Mouse (Mus musculus) ZHBTc4 (cell line): ENCODE data around the gene Cant1.
A peak's percentile ranks its signal among the peaks of the same experiment; 100 is the strongest.

Experiments used
- DNase-seq: peaks from one replicate; pipeline ENCODE4 v3.0.0-alpha.2; 2011; ENCODE audit warnings: low read depth, low spot score

Cant1 gene

DNA sequence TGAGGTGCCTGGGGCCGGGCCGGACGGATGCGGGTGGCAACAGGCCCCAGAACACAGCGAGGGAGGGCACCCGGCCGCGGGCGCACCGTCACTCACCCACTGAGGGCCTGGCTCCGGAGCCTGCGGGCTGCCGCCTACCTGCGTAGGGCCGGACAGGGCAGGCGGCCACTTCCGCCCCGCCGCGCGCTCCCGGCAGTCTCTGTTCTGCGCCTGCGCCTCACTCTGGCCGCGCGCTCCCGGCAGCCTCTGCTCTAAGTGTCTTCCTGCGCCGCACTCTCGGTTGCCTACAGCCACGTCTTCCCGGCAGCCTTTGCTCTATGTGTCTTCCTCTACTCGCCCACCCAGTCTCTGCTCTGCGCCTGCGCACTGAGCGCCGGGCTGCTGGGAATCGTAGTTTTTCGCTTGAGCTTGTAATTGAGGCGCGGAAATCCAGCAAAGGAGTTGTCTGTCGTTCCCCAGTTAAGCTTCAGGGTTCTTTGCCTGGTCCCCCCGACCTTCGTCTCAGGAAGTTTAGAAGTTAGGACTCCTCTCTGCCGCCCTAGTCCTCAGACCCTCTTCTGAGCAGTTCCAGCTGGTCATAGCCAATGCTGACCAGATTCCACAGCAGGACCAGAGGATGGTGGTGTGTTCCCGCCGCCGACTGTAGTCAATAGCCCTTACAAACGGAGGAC lies at the start of gene Cant1:
Gene Cant1 (minus strand): TSS at position 253 of the 671 bp plus-strand sequence.
- DNase-seq: peak; percentile 99

GRCm38 (mm10) chr11:118467441-118468035 lies 48.7 kb upstream of the Cant1 start:
- DNase-seq: peak; percentile 74

GRCm38 (mm10) chr11:118460280-118460679 lies 41.4 kb upstream of the Cant1 start:
- DNase-seq: peak; percentile 77

- DNase-seq: no peak
These were observed 40.6 kb upstream of the Cant1 start for GRCm38 (mm10) chr11:118459536-118459935.

DNA sequence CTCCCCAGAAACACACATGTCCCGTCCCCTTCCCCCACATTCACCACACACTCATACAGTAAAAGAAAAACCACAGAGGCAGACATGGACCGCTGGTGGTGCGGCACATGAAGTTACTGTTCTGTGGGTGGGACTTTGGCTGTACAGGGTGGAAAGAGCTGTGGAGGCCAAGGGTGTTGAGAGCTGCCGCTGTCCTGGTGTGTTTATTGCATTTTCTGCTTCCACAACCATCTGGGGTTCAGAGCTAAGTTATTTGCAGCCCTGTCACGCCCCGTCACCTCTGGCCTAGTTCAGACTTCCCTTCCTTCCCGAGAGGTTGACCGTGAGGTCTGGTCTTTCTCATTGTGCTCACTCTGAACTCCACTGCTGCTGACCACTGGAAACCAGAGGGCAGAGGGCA lies 40.2 kb upstream of the Cant1 start:
- DNase-seq: no peak

GRCm38 (mm10) chr11:118456937-118457336 lies 38.1 kb upstream of the Cant1 start:
- DNase-seq: no peak

DNA sequence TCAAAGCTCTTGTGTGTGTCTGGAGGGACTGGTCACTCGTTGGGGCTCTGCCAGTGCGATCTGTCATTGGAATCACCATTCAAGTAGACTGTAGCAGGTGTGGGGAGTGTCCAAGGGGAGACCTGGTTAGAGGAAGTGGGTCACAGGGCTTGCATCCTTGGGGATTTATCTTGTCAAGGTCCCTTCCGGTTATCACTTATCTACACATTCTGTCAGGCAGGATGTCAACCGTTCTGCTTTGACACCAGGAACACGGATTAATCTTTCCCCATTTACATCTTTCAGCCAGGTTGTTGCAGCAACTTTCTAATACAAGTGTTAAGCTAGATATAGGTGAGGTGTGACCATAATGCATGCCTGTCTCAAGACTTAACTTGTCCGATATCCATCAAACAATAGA lies 36.9 kb upstream of the Cant1 start:
- no peak for DNase-seq

GRCm38 (mm10) chr11:118453886-118454671 lies 35.2 kb upstream of the Cant1 start:
- no peak for DNase-seq

DNA sequence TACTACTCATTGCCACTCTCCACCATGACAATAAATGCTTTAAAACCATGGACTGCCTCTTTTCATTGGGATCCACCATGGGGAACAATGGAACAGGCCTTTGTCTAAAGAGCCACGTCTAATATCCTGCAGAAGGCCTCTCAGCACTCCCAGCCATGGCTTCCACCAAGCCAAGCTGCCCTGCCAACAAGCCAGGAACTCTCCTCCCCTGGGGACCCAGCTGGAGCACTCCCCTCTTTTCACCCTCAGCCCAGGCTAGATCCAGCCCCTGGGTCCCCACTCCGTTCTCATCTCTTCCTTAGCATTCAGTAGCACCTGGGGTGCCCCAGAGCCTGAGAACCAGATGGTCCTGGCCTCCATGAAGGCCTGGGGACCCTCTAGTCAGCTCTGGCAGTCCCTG lies 34.1 kb upstream of the Cant1 start:
- DNase-seq: no peak

DNA sequence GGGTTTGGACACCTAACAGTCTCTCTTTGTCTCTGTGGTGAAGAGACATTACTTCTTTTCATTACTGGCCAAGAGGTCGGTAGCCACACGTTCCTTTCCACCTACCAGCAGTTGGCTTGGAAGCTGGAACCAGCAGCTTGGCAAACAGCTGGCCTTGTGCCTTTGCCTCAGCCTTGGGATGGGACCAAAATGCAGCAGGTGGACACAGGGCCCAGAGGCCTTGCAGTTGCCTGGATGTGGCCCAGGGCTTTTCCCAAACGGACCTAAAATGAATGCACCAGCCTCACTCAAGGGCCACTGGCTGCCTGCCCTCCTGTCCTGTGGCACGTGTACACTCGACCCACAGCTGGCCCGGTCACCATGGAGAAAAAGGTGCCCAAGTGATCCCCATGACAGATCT lies 32.3 kb upstream of the Cant1 start:
- DNase-seq: no peak

GRCm38 (mm10) chr11:118448385-118448784 lies 29.5 kb upstream of the Cant1 start:
- no peak for DNase-seq

DNA sequence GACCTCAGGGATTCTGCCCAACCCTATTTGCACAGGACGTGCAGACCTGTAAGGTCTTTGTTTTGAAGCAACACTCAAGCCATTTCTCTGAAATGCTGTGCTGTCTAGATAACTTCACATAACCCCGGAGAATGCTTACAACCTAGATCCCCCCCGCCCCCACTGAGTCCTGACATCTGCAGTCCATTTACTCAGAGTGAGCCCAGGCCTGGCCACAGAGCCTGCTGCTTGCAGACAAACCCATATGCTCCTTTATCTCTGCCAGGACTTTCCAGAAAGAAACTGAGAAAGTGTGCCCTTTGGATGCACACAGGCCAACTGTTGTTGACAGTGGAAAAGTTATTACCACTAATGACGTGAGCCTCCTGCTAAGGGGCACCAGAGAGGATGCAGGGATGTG lies 28.5 kb upstream of the Cant1 start:
- DNase-seq: no peak

- peak; percentile 76 for DNase-seq
These were observed 27.0 kb upstream of the Cant1 start for GRCm38 (mm10) chr11:118445843-118446242.

DNA sequence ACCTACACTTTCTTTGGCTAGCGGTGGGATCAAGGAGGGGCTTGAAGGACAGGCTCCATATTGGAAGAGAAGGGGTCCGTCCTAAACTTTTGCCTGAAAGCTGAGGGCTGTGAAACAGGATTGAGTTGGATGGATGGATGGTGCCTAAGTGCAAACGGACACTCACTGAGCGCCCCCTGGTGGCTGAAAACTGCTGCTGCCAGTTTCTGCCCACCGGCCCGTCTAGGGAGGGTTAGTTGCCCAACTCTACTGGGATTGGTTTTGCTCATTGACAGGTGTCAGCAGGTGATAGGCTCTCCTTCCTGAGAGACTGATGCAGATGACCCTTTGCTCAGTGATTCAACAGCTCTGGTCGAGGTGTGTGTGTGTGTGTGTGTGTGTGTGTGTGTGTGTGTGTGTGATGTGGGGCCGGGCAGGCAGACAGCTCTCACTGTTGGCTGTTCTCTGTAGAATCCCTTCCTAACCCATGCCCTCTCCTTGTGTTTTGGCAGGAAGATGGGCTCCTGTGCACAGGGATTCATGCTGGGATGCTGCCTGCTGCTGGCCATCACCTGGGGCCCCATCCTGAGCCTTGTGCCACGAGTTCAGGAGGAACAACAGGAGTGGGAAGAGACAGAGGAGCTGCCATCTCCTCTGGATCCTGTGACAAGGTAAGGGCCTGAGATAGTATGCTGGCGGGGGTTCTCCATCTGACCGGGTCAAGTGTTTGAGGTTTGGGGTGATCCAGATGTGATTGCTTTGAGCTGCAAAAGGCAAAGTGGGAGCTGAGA lies 24.5 kb upstream of the Cant1 start:
- DNase-seq: peak; percentile 72

GRCm38 (mm10) chr11:118442691-118443090 lies 23.8 kb upstream of the Cant1 start:
- DNase-seq: no peak

- DNase-seq: no peak
These were observed 20.0 kb upstream of the Cant1 start for GRCm38 (mm10) chr11:118438665-118439414.

DNA sequence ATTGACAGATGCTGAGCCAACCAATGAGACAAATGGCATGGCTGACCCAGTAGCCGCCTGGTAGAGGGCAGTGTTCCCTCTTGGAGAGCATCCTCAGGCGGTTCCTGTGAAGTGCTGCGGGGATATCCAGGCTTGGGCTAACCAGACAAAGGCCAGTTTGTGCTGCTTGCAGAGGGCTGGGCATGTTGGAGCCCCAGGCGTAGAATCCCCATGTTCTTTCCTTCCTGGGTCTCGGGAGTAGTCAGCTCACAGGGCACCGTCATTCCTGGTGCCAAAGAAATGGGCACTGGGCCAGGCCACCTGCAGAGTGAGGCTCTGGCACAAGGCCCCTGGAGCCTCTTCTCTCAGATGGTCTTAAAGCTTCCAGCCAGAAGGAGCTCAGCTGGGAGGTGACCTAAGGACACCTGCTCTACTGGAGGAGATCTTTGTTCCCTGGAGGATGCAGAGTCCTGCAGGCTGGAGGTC lies 17.6 kb upstream of the Cant1 start:
- no peak for DNase-seq

DNA sequence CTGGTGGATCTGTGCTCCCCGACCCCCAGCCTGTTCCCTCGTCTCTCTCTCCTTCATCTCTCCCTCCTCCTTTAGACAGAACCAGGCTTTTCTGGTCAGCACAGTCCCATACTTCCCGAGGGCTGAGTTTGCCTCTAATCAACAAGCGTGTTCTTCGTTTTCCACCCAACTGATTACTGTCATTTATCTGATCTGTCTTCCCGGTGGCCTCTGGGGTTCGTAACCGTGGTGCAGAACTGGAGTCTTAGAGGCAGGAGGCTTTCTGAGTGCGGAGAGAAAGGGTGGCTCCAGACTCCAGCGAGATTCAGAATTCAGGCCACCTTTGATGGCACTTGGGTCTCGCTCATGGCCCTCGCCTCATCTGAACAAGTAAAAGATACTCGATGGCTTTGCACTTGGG lies 15.2 kb upstream of the Cant1 start:
- DNase-seq: no peak

GRCm38 (mm10) chr11:118433398-118433868 lies 14.5 kb upstream of the Cant1 start:
- DNase-seq: no peak

DNA sequence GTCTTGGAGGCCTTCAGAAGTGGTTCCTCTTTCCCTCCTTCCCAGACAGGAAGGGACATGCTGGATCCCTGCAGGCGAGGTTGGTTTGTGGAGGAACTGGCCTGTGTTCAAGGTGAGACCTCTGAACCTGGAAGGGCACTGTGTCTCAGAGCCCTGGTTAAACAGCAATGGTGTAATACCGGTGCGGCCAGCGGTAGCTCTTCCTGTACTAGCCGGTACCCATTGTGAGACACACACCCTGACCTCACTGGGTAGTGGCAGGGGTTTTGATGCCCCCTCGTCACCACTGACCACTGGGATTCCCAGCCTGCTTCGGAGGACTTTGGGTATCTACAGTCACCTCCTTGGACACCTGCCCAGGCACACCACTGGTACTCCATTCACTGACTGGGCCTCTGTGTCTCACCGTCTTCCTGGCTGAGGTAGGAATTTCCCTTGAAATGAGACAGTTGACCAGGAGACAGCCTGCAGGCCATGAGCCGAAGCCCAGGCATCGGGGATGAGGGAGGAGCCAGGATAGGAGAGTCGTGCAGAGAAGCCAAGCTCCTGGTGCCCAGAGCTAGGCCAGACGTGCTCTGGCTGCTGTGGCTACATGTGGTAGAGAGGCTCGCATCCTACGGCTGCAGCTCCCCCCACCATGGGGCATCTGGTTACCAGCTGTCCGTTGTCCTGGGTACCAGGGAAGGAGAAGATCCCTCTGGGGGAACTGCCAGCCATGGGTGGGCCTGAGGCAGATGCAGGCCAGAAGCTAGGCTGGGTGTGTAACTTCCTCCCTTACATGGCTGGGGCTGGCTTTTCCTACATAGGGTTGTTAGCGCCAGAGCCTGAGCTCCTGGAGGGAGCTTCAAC lies 12.4 kb upstream of the Cant1 start:
- no peak for DNase-seq
